ENCODE assay signal across 11 mouse cellular contexts in genomic region chr4:81111307-81111706, GRCm38 (mm10).
A peak's percentile ranks its signal among the peaks of the same experiment; 100 is the strongest.
DNase-seq lines count a peak whose midpoint lies in the region; ATAC-seq and TF ChIP-seq lines count a peak whose summit lies in the region.
"Had no signal": no experiment of that assay in that cellular context is flagged by ENCODE, and none has a peak within 500 bp of the region (broad histone marks: within the 10 kb centered on the region; RNA-seq: fewer than 3 reads in every experiment).

No protein-coding gene starts in this region.

- H3K27ac ChIP-seq in hindbrain, postnatal 0 days = no peak overlapping the region
- H3K27ac ChIP-seq in hindbrain, embryonic 11.5 days (ENCODE audit: low read depth, low read length) = no peak overlapping the region
- no peak overlapping the region for H3K27ac ChIP-seq in lung, embryonic 14.5 days (ENCODE audit: low read depth)
- H3K27ac ChIP-seq: limb, embryonic 15.5 days had no signal

- no peak overlapping the region for H3K4me2 ChIP-seq in hindbrain, postnatal 0 days (ENCODE audit: low read depth, low read length)
- no peak overlapping the region for H3K4me2 ChIP-seq in hindbrain, embryonic 11.5 days (replicated peaks; ENCODE audit: low read depth, low read length)
- H3K4me2 ChIP-seq in lung, embryonic 14.5 days = no peak overlapping the region
- H3K4me2 ChIP-seq: limb, embryonic 15.5 days had no signal

- no peak for ATAC-seq in hindbrain, postnatal 0 days
- no peak for ATAC-seq in hindbrain, embryonic 11.5 days (ENCODE audit: low FRiP score)
- no peak for ATAC-seq in lung, embryonic 14.5 days (ENCODE audit: insufficient read depth)

- H3K9ac ChIP-seq in hindbrain, postnatal 0 days (replicated peaks; ENCODE audit: low read length) = no peak overlapping the region
- H3K9ac ChIP-seq in hindbrain, embryonic 11.5 days (ENCODE audit: low read depth, low read length) = no peak overlapping the region
- H3K9ac ChIP-seq in lung, embryonic 14.5 days = no peak overlapping the region
- H3K9ac ChIP-seq: limb, embryonic 15.5 days had no signal

- DNase-seq in cerebellum, adult 9-10 months = peak; percentile 1
- no peak for DNase-seq in cerebellum, postnatal 36 days
- DNase-seq in hindbrain, postnatal 0 days (ENCODE audit: low spot score) = peak; percentile 71
- DNase-seq in hindbrain, embryonic 11.5 days (ENCODE audit: low spot score) = no peak
- peak; percentile 46 for DNase-seq in lung, embryonic 14.5 days
- DNase-seq in lung, postnatal 4 days = no peak
- DNase-seq in brain, adult 2 months (ENCODE audit: low read depth, low spot score) = peak; percentile 69
- no peak for DNase-seq in thymus, postnatal 25 days
- DNase-seq: adrenal gland, postnatal 25 days; thymus, postnatal 4 days had no signal

- TF ChIP-seq CTCF in hindbrain, postnatal 0 days (IDR thresholded peaks at IDR 0.05; ENCODE audit: low read depth) = peak; percentile 69
- TF ChIP-seq CTCF in lung, embryonic 14.5 days (IDR thresholded peaks at IDR 0.05; ENCODE audit: low read depth) = peak; percentile 61

- H3K9me3 ChIP-seq in hindbrain, postnatal 0 days (ENCODE audit: low read length) = no peaks in the 10 kb centered on the region
- no peaks in the 10 kb centered on the region for H3K9me3 ChIP-seq in hindbrain, embryonic 11.5 days (ENCODE audit: control insufficient read depth, low read length)
- H3K9me3 ChIP-seq in lung, embryonic 14.5 days (ENCODE audit: low read depth, low read length) = no peaks in the 10 kb centered on the region
- H3K9me3 ChIP-seq: limb, embryonic 15.5 days had no signal

- H3K4me1 ChIP-seq in hindbrain, postnatal 0 days (ENCODE audit: insufficient read depth, low read length) = no peaks in the 10 kb centered on the region
- no peaks in the 10 kb centered on the region for H3K4me1 ChIP-seq in hindbrain, embryonic 11.5 days (replicated peaks; ENCODE audit: control insufficient read depth, insufficient read depth, low read length)
- no peaks in the 10 kb centered on the region for H3K4me1 ChIP-seq in lung, embryonic 14.5 days (ENCODE audit: insufficient read depth)
- H3K4me1 ChIP-seq: limb, embryonic 15.5 days had no signal

- no peaks in the 10 kb centered on the region for H3K27me3 ChIP-seq in hindbrain, postnatal 0 days (ENCODE audit: insufficient read depth, low read length)
- H3K27me3 ChIP-seq in hindbrain, embryonic 11.5 days (ENCODE audit: control insufficient read depth, insufficient read depth, low read length) = no peaks in the 10 kb centered on the region
- H3K27me3 ChIP-seq in lung, embryonic 14.5 days (ENCODE audit: insufficient read depth, low read length) = no peaks in the 10 kb centered on the region
- H3K27me3 ChIP-seq: limb, embryonic 15.5 days had no signal

- WGBS in hindbrain, postnatal 0 days = 43% methylated on average over 3 of the region's 3 CpGs
- WGBS in hindbrain, embryonic 11.5 days = 61% methylated on average over 3 of the region's 3 CpGs
- 43% methylated on average over 3 of the region's 3 CpGs for WGBS in lung, embryonic 14.5 days

- H3K4me3 ChIP-seq in hindbrain, postnatal 0 days (ENCODE audit: low read length) = no peak overlapping the region
- no peak overlapping the region for H3K4me3 ChIP-seq in hindbrain, embryonic 11.5 days (ENCODE audit: low read depth, low read length)
- no peak overlapping the region for H3K4me3 ChIP-seq in lung, embryonic 14.5 days (ENCODE audit: low read depth, low read length)
- H3K4me3 ChIP-seq: limb, embryonic 15.5 days had no signal

- H3K36me3 ChIP-seq in hindbrain, postnatal 0 days (ENCODE audit: insufficient read depth, low read length) = no peaks in the 10 kb centered on the region
- no peaks in the 10 kb centered on the region for H3K36me3 ChIP-seq in hindbrain, embryonic 11.5 days (ENCODE audit: control insufficient read depth, insufficient read depth, low read length)
- H3K36me3 ChIP-seq in lung, embryonic 14.5 days (ENCODE audit: insufficient read depth) = no peaks in the 10 kb centered on the region
- H3K36me3 ChIP-seq: limb, embryonic 15.5 days had no signal

Comparison
In these comparisons a context has a peak if more than half of its experiments do, and no peak if none do; other contexts are left out.
1. DNase-seq: peak in cerebellum, adult 9-10 months (single experiment), hindbrain, postnatal 0 days (single experiment), lung, embryonic 14.5 days (single experiment) and brain, adult 2 months (single experiment); none in cerebellum, postnatal 36 days (0 of 2), hindbrain, embryonic 11.5 days (single experiment), lung, postnatal 4 days (0 of 2) and thymus, postnatal 25 days (single experiment).